Mouse (Mus musculus) kidney, adult 2 months (tissue): ENCODE data around the gene Prkar1b. TPM values are rescaled to one million over a fixed set of nuclear protein-coding genes. Genes with fewer than 3 reads are reported as not detected.
A peak's percentile ranks its signal among the peaks of the same experiment; 100 is the strongest.

Experiments used
- DNase-seq: peaks from one replicate; pipeline ENCODE4 v3.0.0; 2021
- H3K27ac ChIP-seq: fragments of 200-500 bp; 2 replicates; pipeline ENCODE4 v1.5.1; 2012; ENCODE audit warnings: low read depth, low read length, control low read depth, inconsistent platforms; ENCODE audit not compliant: insufficient read depth
- H3K27me3 ChIP-seq: fragments of 200-500 bp; replicated peaks from 2 replicates; pipeline ENCODE4 v1.6.1; 2012; ENCODE audit warnings: mild to moderate bottlenecking, moderate library complexity, low read length, inconsistent platforms; ENCODE audit not compliant: control insufficient read depth, insufficient read depth
- H3K36me3 ChIP-seq: fragments of 200-500 bp; 2 replicates; pipeline ENCODE4 v1.6.1; 2012; ENCODE audit warnings: mild to moderate bottlenecking, moderate library complexity, low read length, inconsistent platforms; ENCODE audit not compliant: control insufficient read depth, insufficient read depth
- H3K4me1 ChIP-seq: fragments of 200-500 bp; 2 replicates; pipeline ENCODE4 v1.6.1; 2011; ENCODE audit warnings: low read length; ENCODE audit not compliant: control insufficient read depth, insufficient read depth
- H3K4me3 ChIP-seq: fragments of 200-500 bp; 2 replicates; pipeline ENCODE4 v1.5.1; 2011; ENCODE audit warnings: mild to moderate bottlenecking, low read depth, low read length, control low read depth; ENCODE audit not compliant: insufficient read depth
- CTCF ChIP-seq: fragments of 200-500 bp; conservative IDR thresholded peaks from 2 replicates; pipeline ENCODE4 v1.5.1; 2011; ENCODE audit warnings: low read depth, mild to moderate bottlenecking, control low read depth, low read length, moderate library complexity, mixed read lengths; ENCODE audit not compliant: insufficient read depth, insufficient read length
- POLR2A ChIP-seq: fragments of 200-500 bp; IDR thresholded peaks from one replicate; pipeline ENCODE4 v1.6.1; 2011; ENCODE audit warnings: low read depth, low read length, control low read depth
- WGBS: fragments of 180-500 bp; shearing (Covaris S2); methylation state at CpG from one replicate; pipeline ENCODE4 v1.1.7; 2018; 5-methylcytosine and 5-hydroxymethylcytosine counted together
- polyA plus RNA-seq: library from polyadenylated mRNA; depleted of rRNA; stranded (reverse); fragments of >200 nt; gene quantifications from 2 replicates; pipeline ENCODE4 v1.2.3, GENCODE M21; 2012

Prkar1b gene
- polyA plus RNA-seq, 1 experiment = 7.1 TPM

GRCm38 (mm10) chr5:138997936-138998580, 151.7 kb downstream of the Prkar1b start:
- TF ChIP-seq POLR2A = no peak
- TF ChIP-seq CTCF = no peak
- H3K4me1 ChIP-seq = peaks cover 14% of the 10 kb centered on the region
- peak overlapping the region; percentile 27 for H3K4me3 ChIP-seq
- H3K27me3 ChIP-seq = no peaks in the 10 kb centered on the region
- no peak overlapping the region for H3K27ac ChIP-seq
- peak; percentile 66 for DNase-seq
- WGBS = 3% methylated on average over 30 of the region's 30 CpGs
- no peaks in the 10 kb centered on the region for H3K36me3 ChIP-seq

GRCm38 (mm10) chr5:138997171-138997788, 152.5 kb downstream of the Prkar1b start, which contains the start of gene Pdgfa:
Pdgfa (minus strand) TSS chr5:138997370.
- Histone ChIP-seq H3K27me3 (no peaks in the 10 kb centered on the region), H3K4me1 (peaks cover 14% of the 10 kb centered on the region), H3K36me3 (no peaks in the 10 kb centered on the region), H3K4me3 (peak within 1 kb of the TSS; percentile 64), H3K27ac (no peak within 1 kb of the TSS)
- peak; percentile 72 for DNase-seq
- WGBS = 20% methylated on average over 48 of the region's 48 CpGs
- TF ChIP-seq POLR2A = no peak
- no peak for TF ChIP-seq CTCF

GRCm38 (mm10) chr5:138996322-138997073, 153.3 kb downstream of the Prkar1b start:
- H3K27ac ChIP-seq = no peak overlapping the region
- no peaks in the 10 kb centered on the region for H3K27me3 ChIP-seq
- peak overlapping the region; percentile 64; the same call in 1 of the 2 replicates for H3K4me3 ChIP-seq
- DNase-seq = no peak
- whole genome bisulfite sequencing = 51% methylated on average over 24 of the region's 24 CpGs
- TF ChIP-seq POLR2A (no peak), CTCF (peak; percentile 41)
- H3K36me3 ChIP-seq = no peaks in the 10 kb centered on the region
- H3K4me1 ChIP-seq = peaks cover 14% of the 10 kb centered on the region

GRCm38 (mm10) chr5:138995721-138996311, 154.0 kb downstream of the Prkar1b start:
- DNase-seq = peak; percentile 89
- H3K36me3 ChIP-seq = no peaks in the 10 kb centered on the region
- H3K4me3 ChIP-seq = peak overlapping the region; percentile 64
- peak overlapping the region; percentile 18; the same call in 1 of the 2 replicates for H3K27ac ChIP-seq
- WGBS = 2% methylated on average over 51 of the region's 52 CpGs
- TF ChIP-seq POLR2A = no peak
- TF ChIP-seq CTCF = 0 out of 2 replicates have a peak, but pooled peaks have one; percentile 16
- H3K4me1 ChIP-seq = peaks cover 14% of the 10 kb centered on the region
- no peaks in the 10 kb centered on the region for H3K27me3 ChIP-seq

GRCm38 (mm10) chr5:138994786-138995720, 154.7 kb downstream of the Prkar1b start:
- 6% methylated on average over 109 of the region's 127 CpGs for WGBS
- Histone ChIP-seq H3K4me3 (peak overlapping the region; percentile 64), H3K27ac (peak overlapping the region; percentile 80), H3K27me3 (no peaks in the 10 kb centered on the region), H3K4me1 (peaks cover 14% of the 10 kb centered on the region), H3K36me3 (no peaks in the 10 kb centered on the region)
- TF ChIP-seq POLR2A (peak; percentile 55), CTCF (no peak)
- peak; percentile 90 for DNase-seq
